Mouse (Mus musculus) bone marrow, adult 2 months (tissue): ENCODE results near the gene Stk31. TPM values are rescaled to one million over a fixed set of nuclear protein-coding genes. Genes with fewer than 3 reads are reported as not detected.
A peak's percentile ranks its signal among the peaks of the same experiment; 100 is the strongest.

Source experiments
- H3K27ac ChIP-seq: fragments of 200-500 bp; 2 replicates; pipeline ENCODE4 v1.5.1; 2012; ENCODE audit warnings: low read depth, mild to moderate bottlenecking, control low read depth, inconsistent platforms, low read length; ENCODE audit not compliant: control insufficient read depth, poor library complexity, insufficient read depth
- H3K4me1 ChIP-seq: fragments of 200-500 bp; 2 replicates; pipeline ENCODE4 v1.6.1; 2011; ENCODE audit warnings: low read length; ENCODE audit not compliant: control insufficient read depth, insufficient read depth
- H3K4me3 ChIP-seq: fragments of 200-500 bp; replicated peaks from 2 replicates; pipeline ENCODE3; 2011; ENCODE audit warnings: mild to moderate bottlenecking, low read depth, low read length, control low read depth; ENCODE audit not compliant: control insufficient read depth
- CTCF ChIP-seq: fragments of 200-500 bp; IDR thresholded peaks from 2 replicates; pipeline ENCODE4 v1.5.1; 2011; ENCODE audit warnings: low read length, control low read depth; ENCODE audit not compliant: control insufficient read depth, insufficient read depth
- POLR2A ChIP-seq: fragments of 200-500 bp; IDR thresholded peaks from 2 replicates; pipeline ENCODE4 v1.6.1; 2011; ENCODE audit warnings: low read depth, mild to moderate bottlenecking, control low read depth, low read length, borderline replicate concordance; ENCODE audit not compliant: control insufficient read depth
- WGBS: fragments of 180-500 bp; shearing (Covaris S2); methylation state at CpG from one replicate; pipeline ENCODE4 v1.1.7; 2018; 5-methylcytosine and 5-hydroxymethylcytosine counted together
- polyA plus RNA-seq: library from polyadenylated mRNA; stranded (reverse); fragments of >200 nt; gene quantifications from 2 replicates; pipeline ENCODE4 v1.2.4, GENCODE M21; 2011; ENCODE audit warnings: low replicate concordance; ENCODE audit not compliant: missing spikeins, insufficient read depth, insufficient read length

The Stk31 gene
- polyA plus RNA-seq, 1 experiment = 1.0 TPM

DNA sequence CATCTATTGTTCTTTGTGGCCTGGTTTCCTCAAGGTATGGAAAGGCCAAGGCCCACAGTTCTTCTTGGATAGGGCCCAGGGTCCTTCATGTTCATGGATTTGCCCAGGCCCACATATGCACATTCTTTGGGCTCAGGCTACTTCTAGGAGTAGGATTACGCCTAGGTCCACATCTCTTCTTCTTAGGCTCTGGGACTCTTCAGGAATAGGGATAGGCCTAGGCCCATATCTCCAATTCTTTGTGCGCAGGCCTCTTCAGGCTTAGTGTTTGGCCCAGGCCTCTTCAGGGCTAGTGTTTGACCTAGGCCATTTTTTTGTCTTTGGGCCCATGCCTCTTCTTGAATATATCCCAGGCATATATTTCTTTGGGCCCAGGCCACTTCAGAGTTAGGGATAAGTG lies 87.8 kb downstream of the Stk31 start:
- H3K4me1 ChIP-seq = no peaks in the 10 kb centered on the region
- H3K4me3 ChIP-seq = no peak overlapping the region
- H3K27ac ChIP-seq = no peak overlapping the region
- 87% methylated on average over 2 of the region's 2 CpGs for WGBS
- no peak for TF ChIP-seq CTCF
- TF ChIP-seq POLR2A = no peak

DNA sequence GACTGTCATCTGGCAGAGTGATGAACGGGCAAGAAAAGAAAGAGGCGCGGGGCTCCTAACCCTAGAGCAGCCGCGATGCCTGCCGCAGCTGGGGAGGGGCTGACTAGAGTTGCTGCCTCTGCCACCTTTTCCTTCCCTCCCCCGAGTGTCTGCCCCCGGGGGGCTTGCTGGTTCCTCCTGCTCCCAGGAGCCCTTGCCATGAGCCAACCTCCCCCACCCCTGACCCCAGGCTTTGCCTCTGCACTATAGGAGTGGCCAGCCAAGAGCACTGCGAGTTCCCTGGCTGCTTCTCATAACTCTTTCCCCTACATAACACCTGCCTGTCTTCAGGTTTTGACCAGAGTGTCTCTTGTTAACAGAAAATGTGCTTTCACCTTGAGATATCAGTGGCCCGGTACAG lies 96.1 kb downstream of the Stk31 start:
- Histone ChIP-seq H3K27ac (no peak overlapping the region), H3K4me3 (no peak overlapping the region), H3K4me1 (no peaks in the 10 kb centered on the region)
- no peak for TF ChIP-seq POLR2A
- no peak for TF ChIP-seq CTCF
- WGBS = 82% methylated on average over 10 of the region's 10 CpGs

DNA sequence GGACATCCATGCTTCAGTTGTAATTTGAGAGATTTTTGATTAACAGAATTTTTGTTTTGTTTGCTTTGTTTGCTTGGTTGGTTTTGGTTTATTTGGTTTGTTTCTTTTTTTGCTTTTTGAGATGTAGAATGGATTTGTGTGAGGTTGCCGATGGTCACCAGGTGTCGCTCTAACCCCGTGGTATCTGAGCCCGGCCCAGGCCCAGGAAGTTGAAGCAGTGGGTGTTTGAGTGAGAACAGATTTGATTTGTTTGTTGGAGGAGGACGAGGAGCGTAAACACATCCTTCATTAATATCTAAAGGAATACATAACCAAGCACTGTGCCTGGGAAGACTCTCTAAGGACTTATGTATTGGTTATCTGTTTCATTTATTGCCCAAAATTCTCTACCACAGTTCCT lies 123.6 kb downstream of the Stk31 start:
- Histone ChIP-seq H3K4me3 (no peak overlapping the region), H3K4me1 (no peaks in the 10 kb centered on the region), H3K27ac (no peak overlapping the region)
- 4% methylated on average over 6 of the region's 6 CpGs for WGBS
- TF ChIP-seq CTCF = peak; percentile 69
- no peak for TF ChIP-seq POLR2A

Other genes with a start within 250 kb of the Stk31 start
- gene Igf2bp3, start 180.6 kb upstream of the Stk31 start, polyA plus RNA-seq = 0.31 and 2.7 TPM in 2 replicates
- gene Tra2a, start 131.6 kb upstream of the Stk31 start, polyA plus RNA-seq = 138 and 166 TPM in 2 replicates
- 0.41 and 3.2 TPM in 2 replicates for gene Ccdc126, start 76.3 kb upstream of the Stk31 start, polyA plus RNA-seq
- gene Fam221a, start 27.9 kb upstream of the Stk31 start, polyA plus RNA-seq = 1.4 and 8.0 TPM in 2 replicates